Mouse (Mus musculus) C2C12 (cell line): ENCODE data around the gene Enpp1. TPM values are rescaled to one million over a fixed set of nuclear protein-coding genes. Genes with fewer than 3 reads are reported as not detected.

ENCODE experiments used
- H3K27me3 ChIP-seq: one replicate; pipeline ENCODE4 v1.6.1; 2011; ENCODE audit not compliant: control insufficient read depth, insufficient read depth, insufficient read length
- H3K36me3 ChIP-seq: one replicate; pipeline ENCODE4 v1.6.1; 2011; ENCODE audit not compliant: control insufficient read depth, insufficient read depth
- H3K4me3 ChIP-seq: one replicate; pipeline ENCODE4 v1.5.1; 2011; ENCODE audit warnings: mild to moderate bottlenecking, control low read depth; ENCODE audit not compliant: poor library complexity, insufficient read depth, severe bottlenecking
- H3K79me2 ChIP-seq: one replicate; pipeline ENCODE4 v1.6.1; 2011; ENCODE audit not compliant: control insufficient read depth, insufficient read depth
- H3K79me3 ChIP-seq: one replicate; pipeline ENCODE4 v1.6.1; 2011; ENCODE audit warnings: low read depth, control low read depth
- H3ac ChIP-seq: one replicate; pipeline ENCODE3; 2011; ENCODE audit warnings: low read depth; ENCODE audit not compliant: control insufficient read depth, insufficient read length
- CEBPB ChIP-seq: IDR thresholded peaks from one replicate; pipeline ENCODE4 v1.6.1; 2011; ENCODE audit warnings: low read depth, mild to moderate bottlenecking, control low read depth, moderate library complexity
- CTCF ChIP-seq: IDR thresholded peaks from one replicate; pipeline ENCODE4 v1.5.1; 2011; ENCODE audit not compliant: control insufficient read depth, insufficient read depth, insufficient read length
- FOSL1 ChIP-seq: IDR thresholded peaks from one replicate; pipeline ENCODE4 v1.8.0; 2011; ENCODE audit warnings: mild to moderate bottlenecking, low read length; ENCODE audit not compliant: poor library complexity, insufficient read depth, severe bottlenecking
- MAX ChIP-seq: IDR thresholded peaks from one replicate; pipeline ENCODE4 v1.6.1; 2011; ENCODE audit warnings: mild to moderate bottlenecking, control low read depth
- MYOD1 ChIP-seq: IDR thresholded peaks from one replicate; pipeline ENCODE4 v1.6.1; 2011; ENCODE audit warnings: low read depth; ENCODE audit not compliant: control insufficient read depth, insufficient read length
- MYOG ChIP-seq: IDR thresholded peaks from one replicate; pipeline ENCODE4 v1.6.1; 2011; ENCODE audit not compliant: control insufficient read depth, insufficient read length; ENCODE audit errors: extremely low read depth
- USF1 ChIP-seq: IDR thresholded peaks from one replicate; pipeline ENCODE4 v1.6.1; 2011; ENCODE audit warnings: low read depth, mild to moderate bottlenecking, control low read depth, moderate library complexity
- polyA plus RNA-seq: library from polyadenylated mRNA; unstranded; fragments of >200 nt; fragmentation: generic; extraction: Trizol; gene quantifications from one replicate; pipeline ENCODE4 v1.2.1, GENCODE M21; 2012; ENCODE audit warnings: missing spikeins

The Enpp1 gene
- polyA plus RNA-seq, 1 experiment: 1.3 TPM

- no peaks in the 10 kb centered on the region for H3K79me2 ChIP-seq
- TF ChIP-seq CTCF: no peak
- no peak for TF ChIP-seq USF1
- TF ChIP-seq FOSL1: no peak
- no peak for TF ChIP-seq MYOD1
- no peak for TF ChIP-seq MAX
- TF ChIP-seq CEBPB: no peak
- no peak overlapping the region for H3K4me3 ChIP-seq
- no peaks in the 10 kb centered on the region for H3K27me3 ChIP-seq
- no peak overlapping the region for H3ac ChIP-seq
- no peaks in the 10 kb centered on the region for H3K36me3 ChIP-seq
- no peaks in the 10 kb centered on the region for H3K79me3 ChIP-seq
These were observed 71.6 kb downstream of the Enpp1 start for GRCm38 (mm10) chr10:24640186-24640875.

DNA sequence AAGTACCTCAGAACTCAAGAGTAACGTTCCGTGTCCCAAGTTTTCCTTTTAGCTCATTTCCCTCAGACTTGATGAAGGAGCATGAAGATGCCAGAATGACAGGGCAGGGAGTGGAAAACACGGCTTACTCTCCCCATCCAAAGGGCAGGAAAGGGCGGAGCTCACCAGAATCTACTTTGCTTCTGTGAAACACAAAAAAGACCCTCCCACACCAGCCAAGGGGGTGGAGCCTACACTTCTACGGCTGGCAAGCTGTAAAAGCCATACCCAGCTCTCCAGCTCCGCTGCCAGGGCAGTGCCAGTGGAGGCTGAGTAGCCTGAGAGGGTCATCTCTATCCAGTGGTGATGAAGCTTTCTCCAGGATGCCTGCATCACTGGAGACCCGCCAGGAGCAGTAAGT is 72.4 kb downstream of the Enpp1 start:
- H3K27me3 ChIP-seq: no peaks in the 10 kb centered on the region
- no peak for TF ChIP-seq CTCF
- TF ChIP-seq MYOG: no peak
- no peak for TF ChIP-seq MAX
- no peak for TF ChIP-seq FOSL1
- TF ChIP-seq USF1: no peak
- TF ChIP-seq CEBPB: no peak
- TF ChIP-seq MYOD1: no peak
- no peak overlapping the region for H3ac ChIP-seq

DNA sequence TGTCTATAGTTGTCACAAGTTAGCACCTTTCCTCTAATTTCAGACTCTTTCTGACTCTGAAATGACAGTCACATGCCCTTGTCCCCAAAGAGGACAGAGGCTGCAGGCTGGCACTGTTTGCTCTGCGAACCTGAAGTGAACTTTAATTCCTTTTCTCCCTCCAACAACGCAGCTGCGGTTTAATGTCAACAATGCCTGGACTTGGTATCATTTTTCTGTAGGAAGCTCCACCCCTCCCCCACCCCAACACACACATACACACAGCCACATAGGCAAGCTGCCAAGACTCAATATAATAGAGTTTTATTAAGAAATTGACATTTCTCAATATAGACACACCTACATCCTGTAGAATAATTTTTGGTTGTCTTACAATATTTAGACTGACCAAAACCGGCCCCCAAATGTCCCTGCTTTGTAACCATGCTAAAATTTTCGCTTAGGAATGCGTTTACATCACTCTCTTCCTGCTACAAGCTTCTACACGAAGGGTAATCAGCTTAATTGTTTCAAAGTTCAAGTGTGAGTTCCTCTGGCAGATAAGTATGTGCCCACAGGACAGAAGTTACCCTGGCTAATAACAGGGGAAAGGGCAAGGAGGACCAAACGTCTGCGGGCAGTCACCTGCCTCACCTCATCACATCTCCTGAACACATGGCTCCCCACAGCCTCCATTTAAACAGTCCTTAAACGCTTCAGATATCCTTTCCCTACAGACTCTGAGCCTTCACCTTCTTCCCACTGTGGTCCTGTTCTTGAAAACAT is 73.5 kb downstream of the Enpp1 start:
- no peaks in the 10 kb centered on the region for H3K36me3 ChIP-seq
- no peaks in the 10 kb centered on the region for H3K79me3 ChIP-seq
- TF ChIP-seq FOSL1: no peak
- TF ChIP-seq MYOG: no peak
- no peak for TF ChIP-seq MYOD1
- no peak for TF ChIP-seq USF1
- TF ChIP-seq MAX: no peak
- TF ChIP-seq CTCF: no peak
- no peak for TF ChIP-seq CEBPB
- H3K4me3 ChIP-seq: no peak overlapping the region
- H3K27me3 ChIP-seq: no peaks in the 10 kb centered on the region
- no peak overlapping the region for H3ac ChIP-seq
- no peaks in the 10 kb centered on the region for H3K79me2 ChIP-seq

More for the DNA sequence above, 72.4 kb downstream of the Enpp1 start:
- no peaks in the 10 kb centered on the region for H3K36me3 ChIP-seq
- H3K79me2 ChIP-seq: no peaks in the 10 kb centered on the region
- H3K79me3 ChIP-seq: no peaks in the 10 kb centered on the region
- no peak overlapping the region for H3K4me3 ChIP-seq

DNA sequence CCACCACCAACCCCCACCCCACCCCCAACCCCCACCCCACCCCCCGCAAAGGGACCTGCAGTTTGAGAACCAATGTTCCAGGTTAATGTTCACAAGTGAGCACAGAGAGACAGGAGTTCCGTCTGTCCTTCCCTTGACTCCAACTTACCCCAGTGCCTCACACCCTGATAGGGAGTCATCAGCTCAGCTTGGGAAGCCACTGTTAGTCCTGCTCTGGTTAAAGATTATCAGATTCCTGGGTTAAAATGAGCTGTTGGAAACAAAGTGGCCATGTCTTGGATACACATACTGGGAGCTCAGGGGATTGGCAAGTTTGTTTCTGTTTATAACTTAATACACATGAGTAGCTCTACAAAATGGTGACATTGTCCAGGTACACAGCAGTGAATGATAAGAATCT is 75.0 kb downstream of the Enpp1 start:
- no peaks in the 10 kb centered on the region for H3K79me3 ChIP-seq
- no peak for TF ChIP-seq MAX
- no peak for TF ChIP-seq MYOD1
- TF ChIP-seq CTCF: no peak
- no peak for TF ChIP-seq MYOG
- TF ChIP-seq FOSL1: no peak
- H3K27me3 ChIP-seq: no peaks in the 10 kb centered on the region
- no peak overlapping the region for H3K4me3 ChIP-seq
- H3ac ChIP-seq: no peak overlapping the region
- no peaks in the 10 kb centered on the region for H3K36me3 ChIP-seq
- H3K79me2 ChIP-seq: no peaks in the 10 kb centered on the region

GRCm38 (mm10) chr10:24635884-24636283 is 76.1 kb downstream of the Enpp1 start:
- H3K79me2 ChIP-seq: no peaks in the 10 kb centered on the region
- H3K4me3 ChIP-seq: no peak overlapping the region
- no peaks in the 10 kb centered on the region for H3K79me3 ChIP-seq
- no peaks in the 10 kb centered on the region for H3K36me3 ChIP-seq
- no peaks in the 10 kb centered on the region for H3K27me3 ChIP-seq
- no peak overlapping the region for H3ac ChIP-seq
- no peak for TF ChIP-seq MYOG
- no peak for TF ChIP-seq MAX
- no peak for TF ChIP-seq USF1
- TF ChIP-seq FOSL1: no peak
